Mouse (Mus musculus) left cerebral cortex, postnatal 25 days (tissue): Measurements from ENCODE around the gene Atp11a. TPM values are rescaled to one million over a fixed set of nuclear protein-coding genes. Genes with fewer than 3 reads are reported as not detected.

Experiments
- DNase-seq, 2 experiments: peaks; one replicate each; pipeline ENCODE4 v3.0.0; 2022; ENCODE audit warnings: low spot score in 2 of 2, mixed read lengths in 1 of 2
- intact Hi-C: fragments of 180-260 bp; cut with DNase I; formaldehyde crosslinking; loops from one replicate; pipeline ENCODE4 v1.15.1; 2025
- total RNA-seq, 2 experiments: library from RNA; stranded (reverse); gene quantifications; 2 replicates each; pipeline ENCODE4 v1.2.3; 2021

Atp11a gene
- total RNA-seq, 2 experiments from 2014 or later, result 46.3 to 55.0 TPM

GRCm38 (mm10) chr8:12767176-12767575 lies 10.4 kb downstream of the Atp11a start:
- intact Hi-C loops, result no loop called here
- DNase-seq, result no peak

GRCm38 (mm10) chr8:12768747-12769146 lies 11.9 kb downstream of the Atp11a start:
- peak in 1 of 2 experiments; percentile 53 for DNase-seq
- intact Hi-C loops, result no loop called here

- intact Hi-C loops, result no loop called here
- DNase-seq, result no peak
These were observed 12.5 kb downstream of the Atp11a start for GRCm38 (mm10) chr8:12769296-12769695.

GRCm38 (mm10) chr8:12772319-12772718 lies 15.5 kb downstream of the Atp11a start:
- no peak for DNase-seq
- intact Hi-C loops, result no loop called here

- no peak for DNase-seq
- intact Hi-C loops, result no loop called here
These were observed 17.1 kb downstream of the Atp11a start for GRCm38 (mm10) chr8:12773914-12774313.

GRCm38 (mm10) chr8:12774872-12775298 lies 18.1 kb downstream of the Atp11a start:
- intact Hi-C loops, result no loop called here
- no peak for DNase-seq

GRCm38 (mm10) chr8:12775302-12775975 lies 18.6 kb downstream of the Atp11a start:
- intact Hi-C loops, result no loop called here
- no peak for DNase-seq

- intact Hi-C loops, result no loop called here
- DNase-seq, result no peak
These were observed 19.4 kb downstream of the Atp11a start for GRCm38 (mm10) chr8:12776166-12776565.

GRCm38 (mm10) chr8:12777171-12777570 lies 20.4 kb downstream of the Atp11a start:
- no peak for DNase-seq
- intact Hi-C loops, result no loop called here

GRCm38 (mm10) chr8:12779541-12779940 lies 22.7 kb downstream of the Atp11a start:
- intact Hi-C loops, result no loop called here
- no peak for DNase-seq

GRCm38 (mm10) chr8:12785508-12785907 lies 28.7 kb downstream of the Atp11a start:
- no peak for DNase-seq
- intact Hi-C loops, result no loop called here

- DNase-seq, result peak in 1 of 2 experiments; percentile 32
- intact Hi-C loops, result no loop called here
These were observed 29.6 kb downstream of the Atp11a start for GRCm38 (mm10) chr8:12786261-12786957.

GRCm38 (mm10) chr8:12786958-12787301 lies 30.1 kb downstream of the Atp11a start:
- intact Hi-C loops, result no loop called here
- DNase-seq, result no peak

GRCm38 (mm10) chr8:12787427-12787826 lies 30.6 kb downstream of the Atp11a start:
- no peak for DNase-seq
- intact Hi-C loops, result no loop called here

- DNase-seq, result no peak
- intact Hi-C loops, result no loop called here
These were observed 31.9 kb downstream of the Atp11a start for GRCm38 (mm10) chr8:12788695-12789094.

GRCm38 (mm10) chr8:12795011-12795671 lies 38.3 kb downstream of the Atp11a start:
- no peak for DNase-seq
- intact Hi-C loops, result no loop called here

- intact Hi-C loops, result no loop called here
- no peak for DNase-seq
These were observed 42.3 kb downstream of the Atp11a start for GRCm38 (mm10) chr8:12799099-12799498.

GRCm38 (mm10) chr8:12799832-12800231 lies 43.0 kb downstream of the Atp11a start:
- intact Hi-C loops, result loop anchor here (5.0 kb wide), 1 partner anchor 128 kb away; the partner anchor contains the start of gene Tubgcp3

GRCm38 (mm10) chr8:12800246-12800645 lies 43.4 kb downstream of the Atp11a start:
- intact Hi-C loops, result loop anchor here (5.0 kb wide), 1 partner anchor 128 kb away; the partner anchor contains the start of gene Tubgcp3
- no peak for DNase-seq

More at GRCm38 (mm10) chr8:12799832-12800231, 43.0 kb downstream of the Atp11a start:
- no peak for DNase-seq

- intact Hi-C loops, result loop anchor here (5.0 kb wide), 1 partner anchor 129 kb away; the partner anchor contains the start of gene Tubgcp3
- DNase-seq, result no peak
These were observed 44.8 kb downstream of the Atp11a start for GRCm38 (mm10) chr8:12801586-12801985.
